Mouse (Mus musculus): Measurements from ENCODE around the gene Pde3a. TPM values are rescaled to one million over a fixed set of nuclear protein-coding genes. Genes with fewer than 3 reads are reported as not detected.

The Pde3a gene
- 11.2 and 13.0 TPM in 2 replicates for polyA plus RNA-seq (2015; fragmentation: Nextera tagmentation; extraction: Ambion mirVana)

DNA sequence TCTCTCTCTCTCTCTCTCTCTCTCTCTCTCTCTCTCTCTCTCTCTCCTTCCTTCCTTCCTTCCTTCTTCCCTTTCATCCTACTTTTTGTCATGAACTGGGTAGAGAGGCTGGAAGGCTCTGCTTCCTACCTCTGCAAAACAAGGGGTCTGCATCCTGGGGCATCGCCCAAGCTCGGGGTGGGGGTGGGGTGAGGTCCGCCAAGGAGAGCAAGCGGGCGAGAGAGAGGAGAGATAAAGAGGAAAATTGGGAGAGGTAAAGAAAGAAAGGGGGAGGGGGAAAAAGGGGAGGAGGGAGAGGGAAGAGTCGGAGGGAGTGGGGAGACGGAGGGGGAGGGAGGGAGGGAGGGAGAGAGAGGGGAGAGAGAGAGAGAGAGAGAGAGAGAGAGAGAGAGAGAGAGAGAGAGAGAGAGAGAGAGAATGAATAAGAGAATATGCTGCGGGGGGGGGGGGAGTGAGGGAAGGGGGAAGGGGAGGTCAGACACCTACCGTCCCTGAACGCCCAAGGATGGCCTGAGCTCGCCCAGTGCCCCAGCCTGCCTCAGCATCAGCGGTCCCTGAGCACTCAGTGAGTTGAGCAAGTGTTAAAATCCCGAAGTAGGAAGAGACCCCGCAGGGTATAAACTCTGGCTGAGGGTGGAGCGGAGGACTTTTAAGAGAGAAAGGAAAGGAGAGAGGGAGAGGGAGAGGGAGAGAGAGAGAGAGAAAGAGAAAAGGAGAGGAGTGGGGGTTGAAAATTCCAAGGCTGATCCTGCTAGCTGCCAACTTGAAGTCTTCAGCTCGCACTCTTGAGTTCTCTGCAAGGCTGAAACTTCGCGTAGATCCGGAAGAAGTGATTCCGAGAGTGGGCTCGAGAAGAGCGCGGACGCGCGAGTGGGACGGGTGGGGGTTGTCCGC is at the start of gene Pde3a:
Pde3a (plus strand) TSS at position 579 of the 894 bp plus-strand sequence.
- peak; percentile 40; the same call in 1 of the 2 replicates for ATAC-seq (replicated peaks; ENCODE audit: insufficient number of reproducible peaks, insufficient read depth, low FRiP score, low read depth)
- Histone ChIP-seq H3K36me3 (no peaks in the 10 kb centered on the region), H3K27ac (peak within 1 kb of the TSS; percentile 91), H3K9ac (peak within 1 kb of the TSS; percentile 82), H3K4me2 (peak within 1 kb of the TSS; percentile 84), H3K4me1 (replicated peaks) (0 out of 2 replicates have a peak, but pooled peaks cover 7% of the 10 kb centered on the region), H3K27me3 (no peaks in the 10 kb centered on the region), H3K4me3 (peak within 1 kb of the TSS; percentile 76), H3K9me3 (replicated peaks) (no peaks in the 10 kb centered on the region)
- WGBS: 1% methylated on average over 26 of the region's 28 CpGs

DNA sequence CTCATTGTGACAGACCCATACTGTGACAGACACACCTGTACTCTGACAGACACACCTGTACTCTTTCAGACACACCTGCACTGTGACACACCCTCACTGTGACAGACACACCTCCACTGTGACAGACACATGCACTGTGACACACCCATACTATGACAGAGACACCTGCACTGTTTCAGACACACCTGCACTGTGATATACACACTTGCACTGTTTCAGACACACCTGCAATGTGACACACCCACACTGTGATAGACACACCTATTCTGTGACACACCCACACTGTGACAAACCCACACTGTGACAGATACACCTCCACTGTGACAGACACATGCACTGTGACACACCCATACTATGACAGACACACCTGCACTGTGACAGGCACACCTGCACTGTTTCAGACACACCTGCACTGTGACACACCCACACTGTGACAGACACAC is 48.9 kb upstream of the Pde3a start:
- Histone ChIP-seq H3K9ac (no peak overlapping the region), H3K4me2 (no peak overlapping the region), H3K9me3 (replicated peaks) (no peaks in the 10 kb centered on the region), H3K4me1 (replicated peaks) (no peaks in the 10 kb centered on the region), H3K36me3 (no peaks in the 10 kb centered on the region), H3K27ac (no peak overlapping the region), H3K4me3 (no peak overlapping the region), H3K27me3 (no peaks in the 10 kb centered on the region)
- ATAC-seq (replicated peaks; ENCODE audit: insufficient number of reproducible peaks, insufficient read depth, low FRiP score, low read depth): peak; percentile 53; the same call in 1 of the 2 replicates

DNA sequence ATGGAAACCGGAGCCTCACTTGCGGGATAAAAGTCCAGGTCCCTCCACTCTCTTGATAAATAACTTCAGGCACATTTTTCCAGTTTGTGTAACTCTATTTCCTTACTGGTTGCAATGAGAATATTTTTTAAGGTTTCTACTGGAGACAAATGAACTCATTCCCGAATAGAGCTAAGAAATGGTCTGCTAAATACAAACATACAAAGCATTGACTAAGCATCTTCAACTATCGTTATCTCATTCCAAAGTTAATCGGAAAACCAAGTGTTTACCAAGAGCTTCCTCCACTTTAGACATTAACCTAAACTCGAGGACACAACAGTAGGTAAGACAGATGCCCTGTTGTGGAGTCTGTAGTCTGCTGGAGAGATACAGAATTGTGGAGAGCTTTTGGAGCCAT is 41.5 kb upstream of the Pde3a start:
- WGBS: 71% methylated on average over 6 of the region's 6 CpGs
- ATAC-seq (replicated peaks; ENCODE audit: insufficient number of reproducible peaks, insufficient read depth, low FRiP score, low read depth): no peak
- no peaks in the 10 kb centered on the region for H3K9me3 ChIP-seq (replicated peaks)
- no peaks in the 10 kb centered on the region for H3K4me1 ChIP-seq (replicated peaks)
- H3K4me3 ChIP-seq: no peak overlapping the region
- H3K27ac ChIP-seq: no peak overlapping the region
- H3K36me3 ChIP-seq: no peaks in the 10 kb centered on the region
- H3K4me2 ChIP-seq: no peak overlapping the region
- H3K9ac ChIP-seq: no peak overlapping the region
- no peaks in the 10 kb centered on the region for H3K27me3 ChIP-seq

DNA sequence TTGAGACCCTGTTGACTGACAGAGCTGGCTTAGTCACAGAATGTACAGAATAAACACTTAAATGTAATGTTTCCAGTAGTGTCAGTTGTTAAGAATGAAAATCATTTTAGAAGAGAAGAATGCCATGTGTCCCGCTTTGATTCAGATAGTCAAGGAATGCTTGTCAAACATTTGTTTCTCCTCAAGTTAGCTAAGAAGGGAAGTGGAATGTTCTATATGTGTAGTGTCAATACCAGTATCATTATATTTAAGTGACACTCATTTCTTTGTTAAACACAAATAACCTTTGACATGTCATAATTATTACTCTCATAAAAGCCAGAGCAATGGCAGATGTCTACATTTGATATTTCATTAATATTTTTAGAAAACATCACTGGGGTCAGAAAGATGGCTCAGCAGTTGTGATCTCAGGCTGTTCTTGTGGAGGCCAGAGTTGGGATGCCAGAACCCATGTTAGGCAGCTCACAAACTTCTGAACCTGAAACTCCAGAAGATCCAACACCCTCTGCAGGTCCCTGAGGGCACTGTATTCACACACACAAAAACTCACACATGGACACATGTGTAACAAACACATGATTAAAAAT is 40.7 kb upstream of the Pde3a start:
- Histone ChIP-seq H3K4me1 (replicated peaks) (no peaks in the 10 kb centered on the region), H3K4me3 (no peak overlapping the region), H3K27me3 (no peaks in the 10 kb centered on the region), H3K27ac (no peak overlapping the region), H3K36me3 (no peaks in the 10 kb centered on the region), H3K9ac (no peak overlapping the region), H3K4me2 (no peak overlapping the region), H3K9me3 (replicated peaks) (no peaks in the 10 kb centered on the region)
- no peak for ATAC-seq (replicated peaks; ENCODE audit: insufficient number of reproducible peaks, insufficient read depth, low FRiP score, low read depth)
- WGBS: 67% methylated on average over 1 of the region's 1 CpGs

DNA sequence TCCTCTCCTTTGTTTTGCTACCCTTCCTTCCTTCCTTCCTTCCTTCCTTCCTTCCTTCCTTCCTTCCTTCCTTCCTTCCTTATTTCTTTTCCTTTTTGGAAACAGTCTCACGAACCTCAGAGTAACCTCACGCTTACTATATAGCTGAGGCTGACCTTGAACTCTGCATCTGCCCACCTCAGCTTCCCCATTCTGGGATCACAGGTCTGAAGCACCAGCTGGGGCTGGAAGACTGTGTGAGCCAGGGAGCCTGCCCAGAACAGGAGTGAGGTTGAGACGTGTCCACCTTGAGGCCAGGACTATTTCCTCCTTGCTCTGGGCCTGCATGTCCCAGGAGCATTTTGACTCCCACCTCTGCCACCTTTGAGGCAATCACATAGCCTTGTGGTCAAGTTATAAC is 39.0 kb upstream of the Pde3a start:
- ATAC-seq (replicated peaks; ENCODE audit: insufficient number of reproducible peaks, insufficient read depth, low FRiP score, low read depth): no peak
- Histone ChIP-seq H3K27ac (no peak overlapping the region), H3K4me2 (no peak overlapping the region), H3K4me1 (replicated peaks) (no peaks in the 10 kb centered on the region), H3K27me3 (no peaks in the 10 kb centered on the region), H3K4me3 (no peak overlapping the region), H3K9me3 (replicated peaks) (no peaks in the 10 kb centered on the region), H3K36me3 (no peaks in the 10 kb centered on the region), H3K9ac (no peak overlapping the region)
- 79% methylated on average over 3 of the region's 3 CpGs for WGBS

DNA sequence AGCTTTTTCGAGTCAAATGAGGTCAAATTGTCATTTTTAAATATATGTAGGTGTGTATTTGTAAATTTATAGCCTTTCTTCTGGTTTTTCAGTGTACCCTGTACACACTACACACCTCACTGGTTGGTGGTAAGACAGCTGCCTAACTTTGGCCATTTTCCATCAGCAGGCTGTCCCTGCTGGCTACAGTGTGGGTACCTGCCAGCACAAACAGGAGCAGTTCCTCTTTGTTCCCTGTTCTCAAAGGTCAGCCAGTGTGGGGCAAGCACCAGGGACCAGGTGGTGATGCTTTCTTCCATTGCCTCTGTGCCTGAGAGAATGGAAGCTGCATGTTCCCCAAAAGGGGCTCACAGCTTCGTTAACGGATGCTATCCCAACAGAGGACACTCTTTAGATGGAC is 28.0 kb upstream of the Pde3a start:
- Histone ChIP-seq H3K27ac (no peak overlapping the region), H3K36me3 (no peaks in the 10 kb centered on the region), H3K9ac (no peak overlapping the region), H3K4me3 (no peak overlapping the region), H3K9me3 (replicated peaks) (no peaks in the 10 kb centered on the region), H3K4me1 (replicated peaks) (no peaks in the 10 kb centered on the region), H3K4me2 (no peak overlapping the region), H3K27me3 (no peaks in the 10 kb centered on the region)
- WGBS: 67% methylated on average over 3 of the region's 3 CpGs
- ATAC-seq (replicated peaks; ENCODE audit: insufficient number of reproducible peaks, insufficient read depth, low FRiP score, low read depth): no peak

DNA sequence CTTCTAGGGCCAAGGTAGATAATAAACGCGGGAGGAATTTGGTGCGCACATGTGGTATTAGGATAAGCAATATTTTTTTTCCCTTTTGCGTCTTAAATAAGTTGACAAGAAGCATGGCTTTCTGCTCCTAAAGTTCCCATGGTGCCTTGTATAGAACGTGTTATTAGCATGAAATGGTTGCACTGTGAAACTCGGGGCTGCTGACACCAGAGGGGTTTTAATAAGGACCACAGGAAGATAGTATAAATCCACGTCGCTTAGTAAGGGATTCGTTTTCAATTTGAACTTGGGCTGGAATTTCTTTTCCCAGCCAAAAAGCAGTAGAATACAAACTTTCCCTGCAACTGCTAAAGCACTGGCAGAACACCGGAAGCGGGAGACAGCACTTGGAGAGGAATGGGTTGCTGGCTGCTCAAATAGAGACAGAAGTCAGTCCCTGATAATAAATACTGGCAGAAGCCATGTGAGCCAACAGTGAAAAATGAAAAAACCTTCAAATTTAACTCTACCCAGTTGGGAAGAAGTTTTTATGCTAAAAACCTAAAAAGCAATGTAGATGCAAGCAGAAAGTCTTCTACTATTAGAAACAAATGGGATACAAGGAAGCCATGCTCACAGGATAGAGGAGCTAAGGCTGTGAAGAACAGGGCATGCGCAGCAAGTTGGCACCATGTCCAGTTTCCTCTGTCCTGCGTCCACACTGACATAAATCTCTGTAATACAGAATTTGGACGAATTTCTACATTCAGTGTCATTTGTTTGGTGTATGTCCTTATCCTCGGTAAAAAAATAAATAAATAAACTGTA is 22.0 kb upstream of the Pde3a start:
- no peaks in the 10 kb centered on the region for H3K4me1 ChIP-seq (replicated peaks)
- no peak for ATAC-seq (replicated peaks; ENCODE audit: insufficient number of reproducible peaks, insufficient read depth, low FRiP score, low read depth)
- peak overlapping the region; percentile 23; the same call in 1 of the 2 replicates for H3K27ac ChIP-seq
- H3K4me2 ChIP-seq: no peak overlapping the region
- no peaks in the 10 kb centered on the region for H3K27me3 ChIP-seq
- 64% methylated on average over 15 of the region's 15 CpGs for WGBS
- H3K36me3 ChIP-seq: no peaks in the 10 kb centered on the region
- no peak overlapping the region for H3K9ac ChIP-seq
- no peaks in the 10 kb centered on the region for H3K9me3 ChIP-seq (replicated peaks)
- H3K4me3 ChIP-seq: no peak overlapping the region

DNA sequence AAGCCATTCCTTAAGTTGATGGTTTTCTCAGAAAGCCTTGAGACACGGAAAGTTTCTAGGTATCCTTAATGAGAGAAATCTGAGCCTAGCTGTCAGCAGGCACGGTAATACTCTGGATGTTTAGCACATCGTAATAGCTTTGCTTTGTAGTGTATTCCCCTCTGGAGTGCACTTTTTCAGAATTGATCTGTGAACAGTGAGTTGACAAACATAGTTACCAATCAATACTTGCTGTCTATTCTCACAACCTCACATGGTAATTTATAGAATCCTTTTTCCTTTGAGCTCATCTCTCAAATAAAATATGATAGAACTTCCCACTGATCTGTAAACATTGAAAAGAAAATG is 21.4 kb upstream of the Pde3a start:
- Histone ChIP-seq H3K27me3 (no peaks in the 10 kb centered on the region), H3K9ac (no peak overlapping the region), H3K9me3 (replicated peaks) (no peaks in the 10 kb centered on the region), H3K27ac (no peak overlapping the region), H3K4me2 (no peak overlapping the region), H3K4me1 (replicated peaks) (no peaks in the 10 kb centered on the region), H3K36me3 (no peaks in the 10 kb centered on the region), H3K4me3 (no peak overlapping the region)
- WGBS: 60% methylated on average over 3 of the region's 3 CpGs
- ATAC-seq (replicated peaks; ENCODE audit: insufficient number of reproducible peaks, insufficient read depth, low FRiP score, low read depth): no peak

DNA sequence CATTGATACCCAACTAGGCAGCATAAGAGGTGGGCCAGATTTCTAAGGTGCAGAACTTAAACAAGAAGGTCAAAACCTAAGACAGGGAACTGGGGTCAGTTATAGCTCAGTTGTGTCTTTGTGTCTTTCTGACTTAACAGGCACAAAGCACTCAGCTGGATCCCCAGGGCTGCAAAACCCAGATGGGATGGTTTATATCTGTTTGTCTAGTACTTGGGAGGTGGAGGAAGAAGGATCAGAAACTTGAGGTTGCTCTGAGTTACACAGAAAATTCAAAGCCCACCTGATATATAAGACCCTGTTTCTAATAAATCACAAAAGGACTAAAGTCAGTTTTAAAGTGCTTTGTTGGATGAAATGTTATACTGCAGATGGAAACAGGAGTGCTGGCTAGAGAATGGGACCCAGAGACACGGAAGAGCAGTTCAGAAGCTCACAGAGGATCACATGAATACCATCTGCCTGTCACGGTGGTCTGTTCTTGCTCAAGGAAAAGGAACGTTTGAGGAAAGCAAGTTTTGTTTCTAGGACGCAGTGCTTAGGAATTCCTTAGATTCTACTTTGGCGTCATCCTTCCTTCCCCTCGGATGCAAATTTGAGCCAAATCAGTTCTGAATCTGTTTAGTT is 16.2 kb upstream of the Pde3a start:
- H3K4me2 ChIP-seq: no peak overlapping the region
- no peaks in the 10 kb centered on the region for H3K4me1 ChIP-seq (replicated peaks)
- H3K27ac ChIP-seq: no peak overlapping the region
- no peaks in the 10 kb centered on the region for H3K9me3 ChIP-seq (replicated peaks)
- no peak overlapping the region for H3K4me3 ChIP-seq
- H3K9ac ChIP-seq: no peak overlapping the region
- no peaks in the 10 kb centered on the region for H3K36me3 ChIP-seq
- 46% methylated on average over 6 of the region's 6 CpGs for WGBS
- no peaks in the 10 kb centered on the region for H3K27me3 ChIP-seq
- ATAC-seq (replicated peaks; ENCODE audit: insufficient number of reproducible peaks, insufficient read depth, low FRiP score, low read depth): no peak

DNA sequence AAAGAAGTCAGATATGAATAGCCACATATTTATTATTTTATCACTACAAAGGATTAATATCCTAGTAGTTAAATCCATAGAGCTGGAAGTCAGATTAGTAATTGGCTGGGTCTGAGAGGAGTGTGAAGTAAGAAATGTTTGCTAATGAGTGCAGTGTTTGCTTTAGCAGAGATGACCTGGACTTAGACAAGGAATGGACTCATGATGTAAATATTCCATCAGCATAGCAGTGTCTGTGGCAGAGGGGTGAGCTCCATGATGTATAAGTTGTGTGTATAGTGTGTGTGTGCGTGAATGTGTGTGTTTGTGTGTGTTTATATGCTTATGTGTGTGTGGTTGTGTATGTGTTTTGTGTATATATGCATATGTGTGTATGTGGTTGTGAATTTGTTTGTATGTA is 7.3 kb upstream of the Pde3a start:
- no peak for ATAC-seq (replicated peaks; ENCODE audit: insufficient number of reproducible peaks, insufficient read depth, low FRiP score, low read depth)
- Histone ChIP-seq H3K36me3 (no peaks in the 10 kb centered on the region), H3K27ac (no peak overlapping the region), H3K9me3 (replicated peaks) (no peaks in the 10 kb centered on the region), H3K4me1 (replicated peaks) (no peaks in the 10 kb centered on the region), H3K4me2 (no peak overlapping the region), H3K9ac (no peak overlapping the region), H3K27me3 (no peaks in the 10 kb centered on the region), H3K4me3 (no peak overlapping the region)
- 97% methylated on average over 1 of the region's 1 CpGs for WGBS

DNA sequence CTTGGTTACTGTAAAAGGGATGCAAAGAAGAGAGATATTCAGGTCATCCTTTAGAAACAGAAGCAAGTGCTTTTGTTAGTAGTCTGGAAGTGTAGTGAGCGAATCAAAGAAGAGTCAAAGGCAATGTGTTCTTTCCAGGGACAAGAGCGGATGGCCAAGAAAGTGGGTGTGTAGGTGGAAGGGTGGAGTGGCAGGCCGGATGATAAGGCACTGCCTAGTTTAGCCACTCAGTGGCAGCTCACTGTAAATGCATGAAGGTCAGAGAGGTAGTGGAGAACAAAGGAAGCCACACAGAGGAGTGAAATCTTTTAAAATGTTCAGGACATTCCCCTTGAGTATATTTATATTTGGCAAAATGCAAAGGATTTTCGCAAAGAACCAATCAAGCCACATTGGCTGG is 4.0 kb upstream of the Pde3a start:
- H3K4me3 ChIP-seq: no peak overlapping the region
- no peak for ATAC-seq (replicated peaks; ENCODE audit: insufficient number of reproducible peaks, insufficient read depth, low FRiP score, low read depth)
- H3K27me3 ChIP-seq: no peaks in the 10 kb centered on the region
- H3K4me2 ChIP-seq: no peak overlapping the region
- H3K27ac ChIP-seq: no peak overlapping the region
- H3K4me1 ChIP-seq (replicated peaks): no peaks in the 10 kb centered on the region
- no peaks in the 10 kb centered on the region for H3K36me3 ChIP-seq
- WGBS: 64% methylated on average over 4 of the region's 4 CpGs
- H3K9ac ChIP-seq: no peak overlapping the region
- no peaks in the 10 kb centered on the region for H3K9me3 ChIP-seq (replicated peaks)

Measured in heart, embryonic 15.5 days (tissue).